In genomic region chr6:107931174-107931557, GRCm38 (mm10) we compare ENCODE assay signal across 22 mouse cellular contexts.
DNase-seq lines count a peak whose midpoint lies in the region; ATAC-seq and TF ChIP-seq lines count a peak whose summit lies in the region.
"Had no signal": no experiment of that assay in that cellular context is flagged by ENCODE, and none has a peak within 500 bp of the region (broad histone marks: within the 10 kb centered on the region; RNA-seq: fewer than 3 reads in every experiment).

No protein-coding gene starts in this region.

- H3K9ac ChIP-seq in hindbrain, embryonic 14.5 days: no peak overlapping the region
- H3K9ac ChIP-seq in hindbrain, embryonic 11.5 days (ENCODE audit: low read depth, low read length): no peak overlapping the region
- H3K9ac ChIP-seq in neural tube, embryonic 13.5 days: no peak overlapping the region
- H3K9ac ChIP-seq in neural tube, embryonic 15.5 days (replicated peaks): no peak overlapping the region
- H3K9ac ChIP-seq in hindbrain, postnatal 0 days (replicated peaks; ENCODE audit: low read length): no peak overlapping the region
- H3K9ac ChIP-seq in midbrain, embryonic 16.5 days (ENCODE audit: low read depth, low read length): no peak overlapping the region
- H3K9ac ChIP-seq: embryonic facial prominence, embryonic 12.5 days; heart, embryonic 13.5 days had no signal

- no peaks in the 10 kb centered on the region for H3K27me3 ChIP-seq in hindbrain, embryonic 14.5 days (ENCODE audit: control insufficient read depth, insufficient read depth, low read length)
- no peaks in the 10 kb centered on the region for H3K27me3 ChIP-seq in hindbrain, embryonic 11.5 days (ENCODE audit: control insufficient read depth, insufficient read depth, low read length)
- H3K27me3 ChIP-seq in neural tube, embryonic 13.5 days: no peaks in the 10 kb centered on the region
- no peaks in the 10 kb centered on the region for H3K27me3 ChIP-seq in neural tube, embryonic 15.5 days (replicated peaks)
- no peaks in the 10 kb centered on the region for H3K27me3 ChIP-seq in hindbrain, postnatal 0 days (ENCODE audit: insufficient read depth, low read length)
- H3K27me3 ChIP-seq in midbrain, embryonic 16.5 days (ENCODE audit: control insufficient read depth, insufficient read depth, low read depth, low read length): no peaks in the 10 kb centered on the region
- H3K27me3 ChIP-seq: embryonic facial prominence, embryonic 12.5 days; heart, embryonic 13.5 days had no signal

- intact Hi-C loops in heart, postnatal 14 days (cut with DNase I): no loop called here
- intact Hi-C loops in left cerebral cortex, postnatal 36 days (cut with DNase I): no loop called here

- H3K4me1 ChIP-seq in hindbrain, embryonic 14.5 days (replicated peaks; ENCODE audit: control insufficient read depth, insufficient read depth, low read length): peaks cover 13% of the 10 kb centered on the region; the same call in 1 of the 2 replicates
- no peaks in the 10 kb centered on the region for H3K4me1 ChIP-seq in hindbrain, embryonic 11.5 days (replicated peaks; ENCODE audit: control insufficient read depth, insufficient read depth, low read length)
- H3K4me1 ChIP-seq in neural tube, embryonic 13.5 days (replicated peaks): peaks cover 8% of the 10 kb centered on the region
- 0 out of 2 replicates have a peak, but pooled peaks cover 7% of the 10 kb centered on the region for H3K4me1 ChIP-seq in neural tube, embryonic 15.5 days
- no peaks in the 10 kb centered on the region for H3K4me1 ChIP-seq in hindbrain, postnatal 0 days (ENCODE audit: insufficient read depth, low read length)
- H3K4me1 ChIP-seq in midbrain, embryonic 16.5 days (ENCODE audit: control insufficient read depth, insufficient read depth, low read length): peaks cover 4% of the 10 kb centered on the region; the same call in 1 of the 2 replicates
- H3K4me1 ChIP-seq: embryonic facial prominence, embryonic 12.5 days; forebrain, embryonic 10.5 days; heart, embryonic 13.5 days had no signal

- no peak overlapping the region for H3K4me2 ChIP-seq in hindbrain, embryonic 14.5 days (replicated peaks)
- H3K4me2 ChIP-seq in hindbrain, embryonic 11.5 days (replicated peaks; ENCODE audit: low read depth, low read length): no peak overlapping the region
- H3K4me2 ChIP-seq in neural tube, embryonic 13.5 days: no peak overlapping the region
- no peak overlapping the region for H3K4me2 ChIP-seq in neural tube, embryonic 15.5 days
- H3K4me2 ChIP-seq in hindbrain, postnatal 0 days (ENCODE audit: low read depth, low read length): no peak overlapping the region
- no peak overlapping the region for H3K4me2 ChIP-seq in midbrain, embryonic 16.5 days (ENCODE audit: low read length)
- H3K4me2 ChIP-seq: embryonic facial prominence, embryonic 12.5 days; heart, embryonic 13.5 days had no signal

- peak overlapping the region; percentile 38 for H3K27ac ChIP-seq in hindbrain, embryonic 14.5 days
- no peak overlapping the region for H3K27ac ChIP-seq in hindbrain, embryonic 11.5 days (ENCODE audit: low read depth, low read length)
- H3K27ac ChIP-seq in neural tube, embryonic 13.5 days (replicated peaks): 0 out of 2 replicates have a peak overlapping the region, but pooled peaks have one; percentile 11
- H3K27ac ChIP-seq in neural tube, embryonic 15.5 days (replicated peaks): no peak overlapping the region
- H3K27ac ChIP-seq in hindbrain, postnatal 0 days: no peak overlapping the region
- H3K27ac ChIP-seq in midbrain, embryonic 16.5 days (ENCODE audit: low read length): peak overlapping the region; percentile 14
- H3K27ac ChIP-seq: embryonic facial prominence, embryonic 12.5 days; forebrain, embryonic 10.5 days; gastrocnemius, adult 2 months; heart, embryonic 13.5 days had no signal

- H3K4me3 ChIP-seq in hindbrain, embryonic 14.5 days (replicated peaks; ENCODE audit: low read length): no peak overlapping the region
- H3K4me3 ChIP-seq in hindbrain, embryonic 11.5 days (ENCODE audit: low read depth, low read length): no peak overlapping the region
- H3K4me3 ChIP-seq in neural tube, embryonic 13.5 days: no peak overlapping the region
- H3K4me3 ChIP-seq in neural tube, embryonic 15.5 days (replicated peaks): no peak overlapping the region
- no peak overlapping the region for H3K4me3 ChIP-seq in hindbrain, postnatal 0 days (ENCODE audit: low read length)
- H3K4me3 ChIP-seq in midbrain, embryonic 16.5 days (ENCODE audit: low read depth, low read length): no peak overlapping the region
- H3K4me3 ChIP-seq: embryonic facial prominence, embryonic 12.5 days; forebrain, embryonic 10.5 days; gastrocnemius, adult 2 months; heart, embryonic 13.5 days had no signal

- no peaks in the 10 kb centered on the region for H3K9me3 ChIP-seq in hindbrain, embryonic 14.5 days (ENCODE audit: control insufficient read depth, low read length)
- H3K9me3 ChIP-seq in hindbrain, embryonic 11.5 days (ENCODE audit: control insufficient read depth, low read length): no peaks in the 10 kb centered on the region
- no peaks in the 10 kb centered on the region for H3K9me3 ChIP-seq in neural tube, embryonic 13.5 days
- H3K9me3 ChIP-seq in neural tube, embryonic 15.5 days (replicated peaks): no peaks in the 10 kb centered on the region
- no peaks in the 10 kb centered on the region for H3K9me3 ChIP-seq in hindbrain, postnatal 0 days (ENCODE audit: low read length)
- H3K9me3 ChIP-seq in midbrain, embryonic 16.5 days (replicated peaks; ENCODE audit: control insufficient read depth, low read length, poor library complexity, severe bottlenecking): no peaks in the 10 kb centered on the region
- H3K9me3 ChIP-seq: embryonic facial prominence, embryonic 12.5 days; forebrain, embryonic 10.5 days; heart, embryonic 13.5 days had no signal

- TF ChIP-seq CTCF in hindbrain, postnatal 0 days (IDR thresholded peaks at IDR 0.05; ENCODE audit: low read depth): no peak

- no peak for ATAC-seq in hindbrain, embryonic 14.5 days (ENCODE audit: low FRiP score)
- ATAC-seq in hindbrain, embryonic 11.5 days (ENCODE audit: low FRiP score): no peak
- no peak for ATAC-seq in neural tube, embryonic 13.5 days (ENCODE audit: low read depth)
- ATAC-seq in neural tube, embryonic 15.5 days (ENCODE audit: low FRiP score): no peak
- 0 out of 2 replicates have a peak, but pooled peaks have one; percentile 63 for ATAC-seq in hindbrain, postnatal 0 days
- no peak for ATAC-seq in midbrain, embryonic 16.5 days
- ATAC-seq: forebrain, embryonic 14.5 days; inflammation-experienced regulatory T-cells, adult 6 months had no signal

- H3K36me3 ChIP-seq in hindbrain, embryonic 14.5 days (replicated peaks; ENCODE audit: control insufficient read depth, insufficient read depth): no peaks in the 10 kb centered on the region
- no peaks in the 10 kb centered on the region for H3K36me3 ChIP-seq in hindbrain, embryonic 11.5 days (ENCODE audit: control insufficient read depth, insufficient read depth, low read length)
- H3K36me3 ChIP-seq in neural tube, embryonic 13.5 days: no peaks in the 10 kb centered on the region
- H3K36me3 ChIP-seq in neural tube, embryonic 15.5 days: no peaks in the 10 kb centered on the region
- H3K36me3 ChIP-seq in hindbrain, postnatal 0 days (ENCODE audit: insufficient read depth, low read length): no peaks in the 10 kb centered on the region
- H3K36me3 ChIP-seq in midbrain, embryonic 16.5 days (ENCODE audit: control insufficient read depth, insufficient read depth, low read length): no peaks in the 10 kb centered on the region
- H3K36me3 ChIP-seq: embryonic facial prominence, embryonic 12.5 days; forebrain, embryonic 10.5 days; heart, embryonic 13.5 days had no signal

- 50% methylated on average over 4 of the region's 4 CpGs for WGBS in hindbrain, embryonic 14.5 days
- WGBS in hindbrain, embryonic 11.5 days: 73% methylated on average over 4 of the region's 4 CpGs
- 77% methylated on average over 4 of the region's 4 CpGs for WGBS in neural tube, embryonic 13.5 days
- WGBS in neural tube, embryonic 15.5 days: 71% methylated on average over 4 of the region's 4 CpGs
- 41% methylated on average over 4 of the region's 4 CpGs for WGBS in hindbrain, postnatal 0 days
- WGBS in midbrain, embryonic 16.5 days: 61% methylated on average over 4 of the region's 4 CpGs

- DNase-seq in hindbrain, embryonic 14.5 days (ENCODE audit: low spot score): no peak
- no peak for DNase-seq in hindbrain, embryonic 11.5 days (ENCODE audit: low spot score)
- no peak for DNase-seq in hindbrain, postnatal 0 days (ENCODE audit: low spot score)
- no peak for DNase-seq in heart, postnatal 14 days
- DNase-seq in left cerebral cortex, postnatal 36 days (ENCODE audit: low spot score in 2 of 2): no peak
- DNase-seq: adrenal gland, postnatal 10 days; cerebellum, adult 11 months; cerebellum, adult 8-10 months; cerebellum, postnatal 14 days; embryo, embryonic 11 days; gastrocnemius, adult 2 months; gastrocnemius, postnatal 36 days; heart, adult 11 months; heart, postnatal 4 days had no signal

Comparison
In these comparisons a context has a peak if more than half of its experiments do, and no peak if none do; other contexts are left out.
1. H3K27ac ChIP-seq: peak in hindbrain, embryonic 14.5 days (single experiment), neural tube, embryonic 13.5 days (single experiment) and midbrain, embryonic 16.5 days (single experiment); none in hindbrain, embryonic 11.5 days (single experiment), neural tube, embryonic 15.5 days (single experiment) and hindbrain, postnatal 0 days (single experiment).